Mouse (Mus musculus) myocyte (in vitro differentiated cells): ENCODE measurements around the gene Bysl.

Experiments
- CEBPB ChIP-seq: IDR thresholded peaks from 2 replicates; pipeline ENCODE4 v1.6.1; 2011; ENCODE audit warnings: mild to moderate bottlenecking, moderate library complexity; ENCODE audit not compliant: poor library complexity, insufficient read depth, severe bottlenecking
- POLR2A ChIP-seq: IDR thresholded peaks from one replicate; pipeline ENCODE4 v1.6.1; 2011; ENCODE audit warnings: low read depth, mild to moderate bottlenecking, control low read depth, moderate library complexity; ENCODE audit not compliant: insufficient read length
- POLR2AphosphoS2 ChIP-seq: IDR thresholded peaks from one replicate; pipeline ENCODE4 v1.6.1; 2011; ENCODE audit warnings: low read depth, control low read depth; ENCODE audit not compliant: insufficient read length
- TCF3 ChIP-seq: IDR thresholded peaks from one replicate; pipeline ENCODE4 v1.6.1; 2011; ENCODE audit warnings: low read depth, control low read depth; ENCODE audit not compliant: insufficient read length

GRCm38 (mm10) chr17:47594969-47595247 is 16.4 kb downstream of the Bysl start:
- TF ChIP-seq CEBPB (no peak), POLR2A (no peak), POLR2AphosphoS2 (no peak), TCF3 (no peak)
